Mouse (Mus musculus): Measurements from ENCODE around the gene Crybb1. TPM values are rescaled to one million over a fixed set of nuclear protein-coding genes. Genes with fewer than 3 reads are reported as not detected.

Gene Crybb1
- polyA plus RNA-seq (2014; fragmentation: Nextera tagmentation; extraction: Ambion mirVana), result 0.83 and 1.0 TPM in 2 replicates

- H3K27ac ChIP-seq (ENCODE audit: low read depth, low read length), result no peak within 1 kb of the TSS
- WGBS, result 45% methylated on average over 3 of the region's 3 CpGs
- ATAC-seq (ENCODE audit: low FRiP score, low TSS enrichment), result no peak
- H3K9me3 ChIP-seq (ENCODE audit: control insufficient read depth, low read length), result no peaks in the 10 kb centered on the region
- no peak within 1 kb of the TSS for H3K4me2 ChIP-seq (replicated peaks; ENCODE audit: low read depth, low read length)
- no peaks in the 10 kb centered on the region for H3K36me3 ChIP-seq (ENCODE audit: control insufficient read depth, insufficient read depth, low read length)
- H3K4me3 ChIP-seq (ENCODE audit: low read length), result no peak within 1 kb of the TSS
- no peak within 1 kb of the TSS for H3K9ac ChIP-seq (ENCODE audit: low read depth, low read length)
- peaks cover 14% of the 10 kb centered on the region; the same call in 1 of the 2 replicates for H3K4me1 ChIP-seq (ENCODE audit: control insufficient read depth, insufficient read depth, low read length)
- H3K27me3 ChIP-seq (ENCODE audit: control insufficient read depth, insufficient read depth, low read length), result no peaks in the 10 kb centered on the region
Measured at GRCm38 (mm10) chr5:112255426-112255825, at the start of gene Crybb1. Gene Crybb1, plus strand, starts transcription at chr5:112255815.

GRCm38 (mm10) chr5:112206543-112207255 is 48.9 kb upstream of the Crybb1 start:
- Histone ChIP-seq H3K4me2 (replicated peaks; ENCODE audit: low read depth, low read length) (peak overlapping the region; percentile 11; the same call in 1 of the 2 replicates), H3K9me3 (ENCODE audit: control insufficient read depth, low read length) (no peaks in the 10 kb centered on the region), H3K27ac (ENCODE audit: low read depth, low read length) (no peak overlapping the region), H3K4me3 (ENCODE audit: low read length) (no peak overlapping the region), H3K9ac (ENCODE audit: low read depth, low read length) (no peak overlapping the region), H3K36me3 (ENCODE audit: control insufficient read depth, insufficient read depth, low read length) (no peaks in the 10 kb centered on the region), H3K4me1 (ENCODE audit: control insufficient read depth, insufficient read depth, low read length) (peaks cover 8% of the 10 kb centered on the region; the same call in 1 of the 2 replicates), H3K27me3 (ENCODE audit: control insufficient read depth, insufficient read depth, low read length) (no peaks in the 10 kb centered on the region)
- peak; percentile 36; the same call in 1 of the 2 replicates for ATAC-seq (ENCODE audit: low FRiP score, low TSS enrichment)
- WGBS, result 19% methylated on average over 16 of the region's 16 CpGs

DNA sequence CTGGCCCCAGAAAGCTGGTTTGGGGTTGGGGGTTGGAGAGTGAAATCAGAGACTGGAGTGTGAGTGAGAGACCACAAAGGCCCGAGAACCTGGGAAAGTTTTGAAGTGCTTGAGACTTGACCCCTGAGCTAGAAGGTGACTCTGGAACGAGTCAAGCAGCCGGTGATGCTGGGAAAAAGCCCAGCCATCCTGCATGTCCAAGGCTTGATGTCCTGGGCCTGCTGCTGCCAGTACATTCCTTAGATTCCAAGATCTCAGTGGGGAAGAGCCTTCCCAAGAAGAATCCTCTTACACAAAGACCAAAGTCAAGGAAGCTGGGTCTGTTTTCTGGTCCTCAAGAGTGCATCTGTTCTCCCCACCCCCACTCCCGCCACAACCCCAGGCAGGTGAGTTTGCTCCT is 47.3 kb upstream of the Crybb1 start:
- H3K9ac ChIP-seq (ENCODE audit: low read depth, low read length), result no peak overlapping the region
- no peaks in the 10 kb centered on the region for H3K36me3 ChIP-seq (ENCODE audit: control insufficient read depth, insufficient read depth, low read length)
- no peaks in the 10 kb centered on the region for H3K9me3 ChIP-seq (ENCODE audit: control insufficient read depth, low read length)
- 35% methylated on average over 4 of the region's 4 CpGs for WGBS
- H3K4me2 ChIP-seq (replicated peaks; ENCODE audit: low read depth, low read length), result no peak overlapping the region
- H3K27me3 ChIP-seq (ENCODE audit: control insufficient read depth, insufficient read depth, low read length), result no peaks in the 10 kb centered on the region
- ATAC-seq (ENCODE audit: low FRiP score, low TSS enrichment), result no peak
- no peak overlapping the region for H3K4me3 ChIP-seq (ENCODE audit: low read length)
- H3K27ac ChIP-seq (ENCODE audit: low read depth, low read length), result no peak overlapping the region
- peaks cover 8% of the 10 kb centered on the region; the same call in 1 of the 2 replicates for H3K4me1 ChIP-seq (ENCODE audit: control insufficient read depth, insufficient read depth, low read length)

DNA sequence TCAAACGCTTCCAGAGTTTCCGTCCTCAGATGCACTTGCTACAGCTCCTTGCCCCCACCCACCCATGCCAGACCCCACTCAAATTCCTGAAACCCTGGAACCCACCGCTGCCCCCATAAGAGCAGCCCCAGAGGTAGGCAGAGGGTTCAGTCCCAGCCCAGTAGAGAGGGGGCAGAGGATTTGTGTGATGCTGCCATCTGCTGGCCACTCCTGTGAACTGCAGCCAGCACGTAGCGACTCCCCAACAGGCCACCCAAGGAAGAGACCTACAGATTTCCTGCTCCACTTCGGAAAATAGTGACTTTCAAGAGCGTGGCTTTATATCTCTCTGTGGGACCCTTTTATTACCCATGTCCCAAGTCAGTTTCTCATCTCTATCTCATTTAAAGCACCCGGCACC is 45.5 kb upstream of the Crybb1 start:
- no peaks in the 10 kb centered on the region for H3K9me3 ChIP-seq (ENCODE audit: control insufficient read depth, low read length)
- ATAC-seq (ENCODE audit: low FRiP score, low TSS enrichment), result no peak
- H3K27me3 ChIP-seq (ENCODE audit: control insufficient read depth, insufficient read depth, low read length), result no peaks in the 10 kb centered on the region
- no peak overlapping the region for H3K9ac ChIP-seq (ENCODE audit: low read depth, low read length)
- no peak overlapping the region for H3K27ac ChIP-seq (ENCODE audit: low read depth, low read length)
- no peak overlapping the region for H3K4me2 ChIP-seq (replicated peaks; ENCODE audit: low read depth, low read length)
- 31% methylated on average over 8 of the region's 8 CpGs for WGBS
- no peak overlapping the region for H3K4me3 ChIP-seq (ENCODE audit: low read length)
- no peaks in the 10 kb centered on the region for H3K36me3 ChIP-seq (ENCODE audit: control insufficient read depth, insufficient read depth, low read length)
- peaks cover 14% of the 10 kb centered on the region for H3K4me1 ChIP-seq (ENCODE audit: control insufficient read depth, insufficient read depth, low read length)

DNA sequence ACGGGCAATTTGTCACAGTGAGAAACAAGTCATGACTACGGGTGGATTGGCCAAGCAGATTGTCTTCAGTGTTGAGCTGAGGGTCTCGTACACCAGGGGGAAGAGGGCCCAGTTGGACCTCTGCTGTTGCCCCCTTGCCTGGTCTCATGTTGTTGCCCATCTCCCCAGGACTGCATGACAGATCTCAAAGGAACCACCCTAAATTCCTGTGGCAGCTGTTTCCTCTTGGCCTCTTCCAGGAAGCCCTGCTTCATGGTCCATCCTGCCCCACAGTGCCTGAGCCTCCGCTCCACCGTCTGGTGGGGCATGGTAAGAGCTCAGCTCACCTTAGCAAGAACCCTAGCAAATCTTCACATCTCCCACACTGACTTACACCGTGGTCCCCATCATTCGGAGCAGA is 43.7 kb upstream of the Crybb1 start:
- H3K4me1 ChIP-seq (ENCODE audit: control insufficient read depth, insufficient read depth, low read length), result peaks cover 16% of the 10 kb centered on the region
- H3K4me2 ChIP-seq (replicated peaks; ENCODE audit: low read depth, low read length), result no peak overlapping the region
- H3K9me3 ChIP-seq (ENCODE audit: control insufficient read depth, low read length), result no peaks in the 10 kb centered on the region
- no peaks in the 10 kb centered on the region; the same call in 1 of the 2 replicates for H3K27me3 ChIP-seq (ENCODE audit: control insufficient read depth, insufficient read depth, low read length)
- H3K4me3 ChIP-seq (ENCODE audit: low read length), result no peak overlapping the region
- 87% methylated on average over 7 of the region's 7 CpGs for WGBS
- no peak overlapping the region for H3K9ac ChIP-seq (ENCODE audit: low read depth, low read length)
- ATAC-seq (ENCODE audit: low FRiP score, low TSS enrichment), result no peak
- H3K36me3 ChIP-seq (ENCODE audit: control insufficient read depth, insufficient read depth, low read length), result no peaks in the 10 kb centered on the region
- no peak overlapping the region for H3K27ac ChIP-seq (ENCODE audit: low read depth, low read length)

DNA sequence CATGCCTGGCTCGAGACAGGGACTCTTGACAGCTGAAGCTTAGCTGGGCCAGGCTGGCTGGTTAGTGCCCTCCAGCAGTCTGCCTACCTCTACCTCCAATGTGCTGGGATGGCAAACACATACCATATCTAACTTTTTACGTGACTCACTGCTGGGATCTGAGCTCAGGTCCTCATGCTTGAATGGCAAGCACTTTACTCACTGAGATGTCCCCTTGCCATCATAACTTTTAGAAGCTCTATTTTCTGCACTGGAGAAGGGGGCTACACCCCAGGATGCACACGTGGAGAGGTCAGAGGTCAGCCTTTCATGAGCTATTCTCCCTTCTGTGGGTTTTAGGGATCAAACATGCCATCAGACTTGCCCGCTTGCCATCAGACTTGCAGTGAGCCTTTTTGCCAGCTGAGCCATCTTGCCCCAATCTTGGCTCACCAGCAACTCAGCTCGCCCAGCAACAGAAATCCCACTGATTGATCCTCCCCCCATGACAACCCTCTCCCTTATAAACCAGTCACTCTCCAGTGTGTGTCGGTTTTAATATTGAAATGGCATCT is 42.8 kb upstream of the Crybb1 start:
- Histone ChIP-seq H3K4me3 (ENCODE audit: low read length) (no peak overlapping the region), H3K4me1 (ENCODE audit: control insufficient read depth, insufficient read depth, low read length) (peaks cover 14% of the 10 kb centered on the region), H3K27ac (ENCODE audit: low read depth, low read length) (no peak overlapping the region), H3K9me3 (ENCODE audit: control insufficient read depth, low read length) (no peaks in the 10 kb centered on the region), H3K4me2 (replicated peaks; ENCODE audit: low read depth, low read length) (no peak overlapping the region), H3K36me3 (ENCODE audit: control insufficient read depth, insufficient read depth, low read length) (no peaks in the 10 kb centered on the region), H3K9ac (ENCODE audit: low read depth, low read length) (no peak overlapping the region), H3K27me3 (ENCODE audit: control insufficient read depth, insufficient read depth, low read length) (no peaks in the 10 kb centered on the region; the same call in 1 of the 2 replicates)
- ATAC-seq (ENCODE audit: low FRiP score, low TSS enrichment), result no peak
- WGBS, result 77% methylated on average over 6 of the region's 6 CpGs

GRCm38 (mm10) chr5:112213331-112214240 is 42.0 kb upstream of the Crybb1 start:
- WGBS, result 47% methylated on average over 19 of the region's 19 CpGs
- Histone ChIP-seq H3K36me3 (ENCODE audit: control insufficient read depth, insufficient read depth, low read length) (no peaks in the 10 kb centered on the region), H3K9ac (ENCODE audit: low read depth, low read length) (no peak overlapping the region), H3K27ac (ENCODE audit: low read depth, low read length) (no peak overlapping the region), H3K9me3 (ENCODE audit: control insufficient read depth, low read length) (no peaks in the 10 kb centered on the region), H3K4me3 (ENCODE audit: low read length) (no peak overlapping the region), H3K27me3 (ENCODE audit: control insufficient read depth, insufficient read depth, low read length) (no peaks in the 10 kb centered on the region; the same call in 1 of the 2 replicates), H3K4me2 (replicated peaks; ENCODE audit: low read depth, low read length) (no peak overlapping the region), H3K4me1 (ENCODE audit: control insufficient read depth, insufficient read depth, low read length) (peaks cover 14% of the 10 kb centered on the region)
- ATAC-seq (ENCODE audit: low FRiP score, low TSS enrichment), result no peak

GRCm38 (mm10) chr5:112214419-112214818 is 41.2 kb upstream of the Crybb1 start:
- no peaks in the 10 kb centered on the region for H3K36me3 ChIP-seq (ENCODE audit: control insufficient read depth, insufficient read depth, low read length)
- H3K9ac ChIP-seq (ENCODE audit: low read depth, low read length), result no peak overlapping the region
- H3K4me3 ChIP-seq (ENCODE audit: low read length), result no peak overlapping the region
- H3K27ac ChIP-seq (ENCODE audit: low read depth, low read length), result no peak overlapping the region
- no peaks in the 10 kb centered on the region; the same call in 1 of the 2 replicates for H3K27me3 ChIP-seq (ENCODE audit: control insufficient read depth, insufficient read depth, low read length)
- peaks cover 14% of the 10 kb centered on the region for H3K4me1 ChIP-seq (ENCODE audit: control insufficient read depth, insufficient read depth, low read length)
- H3K4me2 ChIP-seq (replicated peaks; ENCODE audit: low read depth, low read length), result no peak overlapping the region
- H3K9me3 ChIP-seq (ENCODE audit: control insufficient read depth, low read length), result no peaks in the 10 kb centered on the region
- no peak for ATAC-seq (ENCODE audit: low FRiP score, low TSS enrichment)
- 3% methylated on average over 10 of the region's 10 CpGs for WGBS
